Mouse (Mus musculus) embryo, embryonic 10 days (tissue): ENCODE results near the gene Cds2.
A peak's percentile ranks its signal among the peaks of the same experiment; 100 is the strongest.
"Not testable (repeated sequence)": the region's sequence is repeated elsewhere in the genome, so short reads cannot be mapped to it uniquely, and the experiment has no call there.

Experiments used
- DNase-seq: peaks from one replicate; pipeline ENCODE4 v3.0.0-alpha.2; 2015; ENCODE audit warnings: low spot score

Gene Cds2

DNA sequence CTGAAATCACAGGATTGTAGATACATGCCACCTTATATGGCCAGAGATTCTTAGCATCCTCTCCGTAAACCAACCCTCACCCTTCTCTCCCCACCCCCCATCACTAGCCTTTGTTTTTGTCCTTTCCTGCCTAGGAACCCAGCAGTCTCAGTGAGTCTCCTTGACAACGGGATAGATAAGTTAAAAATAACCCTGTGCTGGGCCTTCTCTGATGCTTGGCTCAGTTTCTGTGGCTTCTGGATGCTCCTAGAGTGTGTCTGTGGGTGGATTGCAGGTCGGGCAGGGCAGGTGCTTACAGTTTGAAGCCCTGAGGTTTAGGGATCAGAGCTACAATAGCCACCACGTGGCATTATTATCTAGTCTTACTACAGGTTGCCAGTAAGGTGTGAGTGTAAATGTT is 29.1 kb downstream of the Cds2 start:
- DNase-seq = no peak

DNA sequence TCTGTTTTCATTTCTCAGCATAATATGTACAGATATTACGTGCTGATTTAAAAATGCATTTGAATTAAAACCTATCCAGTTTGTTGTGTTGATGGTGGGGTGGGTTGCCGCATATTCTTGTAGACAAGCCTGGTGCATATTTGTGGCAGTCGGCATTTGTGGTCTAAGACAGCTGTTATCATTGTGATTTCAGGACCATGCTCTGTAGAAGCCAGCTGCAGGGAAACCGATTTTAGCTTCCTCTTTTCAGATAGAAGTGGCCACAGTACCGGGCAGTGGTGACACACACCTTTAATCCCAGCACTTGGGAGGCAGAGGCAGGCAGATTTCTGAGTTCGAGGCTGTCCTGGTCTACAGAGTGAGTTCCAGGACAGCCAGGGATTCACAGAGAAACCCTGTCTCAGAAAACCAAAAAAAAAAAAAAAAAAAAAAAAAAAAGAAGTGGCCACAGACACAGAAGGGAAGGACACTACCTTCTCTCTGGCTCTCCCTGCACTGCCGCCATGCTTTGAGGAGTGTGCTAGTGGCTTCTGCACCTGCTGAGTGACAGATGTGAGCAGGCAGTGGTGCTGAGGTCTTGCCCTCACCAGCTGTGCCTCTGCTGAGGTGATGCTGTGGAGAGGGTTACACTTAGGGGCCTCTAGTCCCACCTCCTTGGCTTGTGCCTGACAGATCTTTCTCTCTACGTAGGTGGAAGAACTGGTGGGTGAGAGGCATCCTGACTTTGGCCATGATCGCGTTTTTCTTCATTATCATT is 30.9 kb downstream of the Cds2 start:
- no peak for DNase-seq

DNA sequence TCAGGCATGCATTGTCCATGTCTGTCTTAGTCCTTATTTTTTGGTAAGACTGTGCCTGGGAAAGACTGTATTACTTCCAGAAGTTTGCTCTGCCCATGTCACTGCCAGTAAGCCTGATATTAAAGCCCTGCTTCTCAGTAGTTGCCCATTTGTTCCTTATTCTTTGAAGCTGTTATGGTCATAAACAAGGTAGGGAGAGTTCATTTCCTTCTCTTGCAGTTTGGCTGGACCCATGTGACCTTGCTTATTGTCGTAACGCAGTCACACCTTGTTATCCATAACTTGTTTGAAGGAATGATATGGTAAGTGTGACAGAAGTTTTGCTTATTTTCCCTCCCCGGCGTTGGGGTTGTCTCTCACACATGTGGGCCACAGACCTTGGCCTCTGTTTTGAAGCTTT is 35.3 kb downstream of the Cds2 start:
- DNase-seq = no peak

DNA sequence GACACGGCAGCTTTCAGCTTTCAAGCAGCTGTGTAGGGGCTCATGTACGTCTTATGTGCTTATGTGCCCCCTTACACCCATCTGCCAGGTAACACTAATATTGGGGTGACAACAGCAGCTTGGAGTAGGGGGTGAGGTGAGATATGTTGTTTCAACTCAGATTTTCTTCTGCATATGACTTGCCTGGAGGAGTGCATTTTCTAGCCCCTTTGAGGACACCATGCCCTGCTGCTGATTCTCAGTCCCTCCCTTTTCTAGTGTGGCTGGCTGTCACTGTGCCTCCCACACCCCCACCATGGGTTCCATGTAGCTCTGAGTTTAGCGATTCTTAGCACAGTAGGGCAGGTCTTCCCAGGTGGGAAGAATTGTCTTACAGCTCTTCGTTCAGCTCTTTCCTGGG is 38.5 kb downstream of the Cds2 start:
- no peak for DNase-seq

DNA sequence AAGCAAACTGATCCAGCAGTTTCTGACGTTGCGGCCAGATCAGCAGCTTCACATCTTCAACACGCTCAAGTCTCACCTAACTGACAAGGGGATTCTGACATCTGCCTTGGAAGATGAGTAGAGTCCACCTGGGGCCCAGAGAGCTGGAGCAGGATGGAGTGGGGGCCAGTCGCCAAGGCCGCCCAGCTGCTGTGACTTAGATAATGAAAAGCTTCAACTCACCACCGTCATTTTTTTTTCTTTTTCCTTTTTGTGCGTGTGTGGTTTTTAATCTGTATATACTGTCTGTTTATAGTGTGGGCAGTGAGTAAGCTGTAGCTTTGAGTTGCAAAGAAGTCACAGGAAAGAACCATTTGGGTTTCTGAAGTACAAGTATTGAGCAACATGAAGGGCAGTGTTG is 42.2 kb downstream of the Cds2 start:
- no peak for DNase-seq

DNA sequence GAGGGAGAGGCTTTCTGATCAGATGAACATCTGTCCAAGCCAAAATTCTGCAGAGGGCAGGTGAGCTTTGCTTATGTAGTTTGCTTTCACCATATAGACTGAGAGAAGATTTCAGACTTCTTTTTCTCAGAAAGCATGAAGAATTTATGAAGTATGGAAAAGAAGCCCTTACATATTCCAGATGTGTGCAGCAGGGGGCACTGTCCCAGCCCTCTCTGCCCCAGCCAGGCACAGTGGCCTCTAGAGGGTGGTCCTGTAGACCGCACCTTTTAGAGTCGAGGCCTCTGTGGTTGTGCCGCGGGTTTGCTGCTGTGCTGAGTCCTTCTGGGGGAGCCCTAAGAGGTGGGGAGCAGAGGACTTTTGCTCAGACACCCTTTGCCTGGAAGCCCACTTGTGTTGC is 43.0 kb downstream of the Cds2 start:
- DNase-seq = no peak

DNA sequence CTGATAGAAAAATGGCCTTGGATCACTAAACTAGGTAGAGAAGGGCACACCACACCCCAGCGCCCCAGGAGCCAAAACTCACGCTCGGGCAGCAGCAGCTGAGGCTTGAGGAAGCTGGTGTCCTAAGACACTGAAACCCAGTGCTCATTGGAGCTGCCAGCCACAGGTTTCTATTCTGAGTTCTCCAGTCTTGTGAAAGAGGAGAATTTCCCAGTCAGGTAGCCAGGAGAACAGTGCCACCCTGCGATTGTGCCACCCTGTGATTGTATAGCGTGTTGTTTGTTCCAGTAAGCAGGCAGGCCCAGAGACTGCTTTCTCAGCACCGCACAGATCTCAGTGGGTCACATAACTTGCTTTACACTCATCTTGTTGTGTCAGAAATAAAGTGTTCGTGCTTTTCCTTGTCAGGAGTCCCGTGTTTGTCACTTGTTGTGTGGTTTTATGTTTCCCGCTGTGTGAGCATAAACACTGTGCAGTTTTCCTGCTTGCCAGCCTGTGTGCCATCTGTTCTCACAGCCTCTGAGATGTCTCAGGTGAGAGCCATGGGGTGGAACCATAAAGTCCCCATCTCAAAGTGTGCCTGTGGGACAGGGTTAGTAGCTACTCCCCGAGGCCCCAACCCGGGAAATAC is 44.4 kb downstream of the Cds2 start:
- DNase-seq = no peak

DNA sequence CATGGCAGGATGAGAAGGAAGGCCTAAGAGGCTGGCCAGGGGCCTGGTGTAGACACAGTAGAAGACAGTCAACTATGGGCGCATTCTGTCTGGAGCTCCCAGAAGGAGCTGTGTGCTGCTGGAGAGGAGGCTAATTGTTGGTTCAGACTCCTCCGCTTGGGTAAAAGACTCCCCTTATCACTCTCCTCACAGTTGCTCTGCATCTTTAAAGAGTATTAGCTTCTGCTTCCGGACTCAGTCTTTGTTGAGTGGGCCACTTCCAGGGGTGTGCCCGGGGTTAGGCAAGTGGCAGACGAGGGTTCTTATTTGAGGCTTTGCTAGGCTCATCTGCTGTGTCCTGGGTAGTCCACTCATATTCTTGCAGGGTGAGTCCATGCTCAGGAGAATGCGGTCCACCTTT is 45.9 kb downstream of the Cds2 start:
- no peak for DNase-seq

DNA sequence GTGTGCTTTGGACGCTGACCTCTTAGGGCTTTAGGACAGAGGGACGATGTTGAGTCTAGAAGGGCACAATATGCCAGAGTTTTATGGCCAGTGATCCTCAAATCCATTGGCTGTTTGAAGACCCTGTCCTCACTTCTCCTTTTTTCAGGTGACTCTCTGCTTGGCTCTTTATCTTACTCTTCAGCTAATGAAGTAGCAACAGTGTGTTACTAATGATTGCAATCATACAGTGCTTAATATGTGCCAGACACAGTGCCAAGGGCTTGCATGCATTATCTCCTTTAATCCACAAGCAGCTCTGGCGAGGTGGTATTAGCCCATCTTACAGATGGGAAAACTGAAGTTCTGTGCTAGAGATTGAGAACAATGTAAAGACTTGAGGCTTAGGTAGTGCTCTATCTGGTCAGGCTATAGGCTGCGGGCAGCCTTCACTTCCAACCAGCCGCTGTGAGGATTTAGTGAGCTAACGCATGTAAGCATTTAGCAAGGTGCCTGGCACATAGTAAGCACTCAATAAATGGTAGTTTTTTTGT is 46.5 kb downstream of the Cds2 start:
- DNase-seq = no peak

DNA sequence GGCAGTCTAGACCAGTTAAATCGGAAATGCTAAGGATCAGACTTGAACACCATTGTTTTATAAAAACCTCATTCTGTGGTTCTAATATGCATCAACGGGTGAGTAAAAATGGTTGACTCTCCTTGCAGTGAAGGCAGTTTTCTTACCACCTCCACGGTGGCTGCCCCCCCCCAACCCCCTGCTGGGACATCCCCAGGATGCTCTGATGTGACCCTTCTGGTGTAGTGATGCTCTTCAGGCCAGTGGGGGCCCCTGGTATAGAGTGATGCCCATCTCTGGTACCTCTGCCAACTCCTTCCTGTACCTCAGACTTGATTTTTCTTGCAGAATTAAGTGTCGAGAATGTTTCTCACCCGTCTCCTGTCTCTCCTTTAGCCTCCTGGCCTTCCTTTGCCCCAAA is 49.7 kb downstream of the Cds2 start:
- no peak for DNase-seq

DNA sequence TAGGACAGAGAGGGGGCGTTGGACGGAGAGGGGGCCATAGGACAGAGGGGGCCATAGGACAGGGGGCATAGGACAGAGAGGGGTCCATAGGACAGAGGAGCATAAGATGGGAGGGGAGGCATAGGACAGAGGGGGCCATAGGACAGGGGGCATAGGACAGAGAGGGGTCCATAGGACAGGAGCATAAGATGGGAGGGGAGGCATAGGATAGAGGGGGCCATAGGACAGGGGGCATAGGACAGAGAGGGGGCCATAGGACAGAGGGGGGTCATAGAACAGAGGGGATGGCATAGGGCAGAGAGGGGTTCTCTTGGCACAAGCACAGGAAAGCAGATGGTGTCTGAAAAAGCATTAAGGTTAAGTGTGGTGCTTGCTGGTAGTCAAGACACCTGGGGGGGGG is 50.6 kb downstream of the Cds2 start:
- no peak for DNase-seq

DNA sequence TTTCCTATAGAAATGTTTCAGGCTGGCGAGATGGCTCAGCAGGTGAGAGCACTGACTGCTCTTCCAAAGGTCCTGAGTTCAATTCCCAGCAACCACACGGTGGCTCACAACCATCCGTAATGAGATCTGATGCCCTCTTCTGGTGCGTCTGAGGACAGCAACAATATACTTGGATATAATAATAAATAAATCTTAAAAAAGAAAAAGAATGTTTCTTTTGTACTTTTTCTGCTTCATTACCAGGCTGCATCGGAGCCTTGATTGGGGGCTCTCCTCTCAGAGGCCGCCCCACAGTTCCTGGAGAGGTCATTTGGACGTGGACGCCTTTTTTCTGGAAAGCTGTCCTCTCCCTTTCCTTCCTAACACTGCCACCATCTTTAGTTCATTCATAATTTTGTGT is 51.1 kb downstream of the Cds2 start:
- not testable (repeated sequence) for DNase-seq

DNA sequence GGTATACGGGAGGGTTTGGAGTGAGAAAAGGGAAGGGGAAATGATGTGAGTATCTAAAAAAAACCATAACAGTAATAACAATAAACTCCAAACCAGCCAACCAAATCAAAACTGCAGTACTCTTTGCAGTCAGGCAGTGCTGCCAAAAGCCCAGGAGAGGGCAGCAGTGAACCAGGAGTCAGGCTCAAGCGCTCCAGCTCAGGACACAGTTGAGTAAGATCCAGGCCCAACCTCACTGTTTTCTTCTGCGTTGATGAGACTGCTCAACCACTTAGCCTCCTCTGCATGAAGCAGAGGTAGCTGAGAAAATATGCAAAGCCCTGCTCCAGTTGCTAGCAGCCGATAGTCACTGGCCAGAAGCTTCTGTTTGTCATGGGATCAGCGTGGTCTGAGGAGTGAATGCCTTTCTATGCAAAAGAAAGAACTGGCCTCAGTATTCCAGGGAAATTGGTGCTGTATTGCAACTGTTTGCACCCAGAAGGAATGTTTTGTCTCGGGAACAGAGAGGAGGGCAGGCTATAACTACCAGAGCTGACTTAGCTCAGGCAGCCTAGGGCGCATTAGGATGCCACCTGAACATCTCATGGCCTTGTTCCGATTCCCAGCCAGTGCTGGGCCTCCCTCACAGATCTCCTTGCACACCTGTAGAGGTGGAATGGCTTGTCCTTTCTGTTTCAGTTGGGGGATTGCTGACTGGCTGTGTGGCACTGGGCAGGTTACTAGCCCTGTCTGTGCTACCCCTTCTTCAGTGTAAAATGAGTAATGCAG is 53.3 kb downstream of the Cds2 start:
- DNase-seq = peak; percentile 83

DNA sequence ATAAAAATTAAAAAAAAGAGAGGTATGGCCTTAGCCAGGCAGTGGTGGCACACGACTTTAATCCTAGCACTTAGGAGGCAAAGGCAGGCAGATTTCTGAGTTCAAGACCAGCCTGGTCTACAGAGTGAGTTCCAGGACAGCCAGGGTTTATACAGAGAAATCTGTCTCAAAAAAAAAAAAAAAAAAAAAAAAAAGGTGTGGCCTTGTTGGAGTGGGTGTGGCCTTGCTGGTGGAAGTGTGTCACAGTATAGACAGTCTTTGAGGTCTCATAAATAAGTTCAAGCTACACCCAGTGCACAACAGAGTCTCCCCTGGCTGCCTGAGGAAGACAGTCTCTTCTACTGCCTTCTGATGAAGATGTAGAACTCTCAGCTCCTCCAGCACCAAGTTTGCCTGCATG is 54.2 kb downstream of the Cds2 start:
- DNase-seq = no peak

DNA sequence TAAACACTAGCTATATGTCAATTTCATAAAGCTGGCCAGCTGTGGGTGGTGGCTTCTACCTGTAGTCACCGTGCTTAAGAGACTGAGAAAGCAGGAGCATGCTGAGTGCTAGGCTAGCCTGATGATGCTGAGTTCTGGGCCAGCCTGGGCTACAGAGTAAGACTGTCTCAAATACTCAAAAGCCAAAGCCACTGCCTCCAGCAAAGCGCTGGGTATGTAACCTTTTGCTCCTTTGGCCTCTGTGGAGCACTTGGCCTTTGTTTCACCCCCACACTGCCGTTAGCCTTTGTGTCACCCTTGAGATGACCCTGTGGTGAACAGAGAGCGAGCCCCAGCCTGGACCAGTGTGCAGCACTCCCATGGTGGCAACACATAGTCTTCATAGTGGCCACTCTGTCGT is 57.6 kb downstream of the Cds2 start:
- DNase-seq = no peak

DNA sequence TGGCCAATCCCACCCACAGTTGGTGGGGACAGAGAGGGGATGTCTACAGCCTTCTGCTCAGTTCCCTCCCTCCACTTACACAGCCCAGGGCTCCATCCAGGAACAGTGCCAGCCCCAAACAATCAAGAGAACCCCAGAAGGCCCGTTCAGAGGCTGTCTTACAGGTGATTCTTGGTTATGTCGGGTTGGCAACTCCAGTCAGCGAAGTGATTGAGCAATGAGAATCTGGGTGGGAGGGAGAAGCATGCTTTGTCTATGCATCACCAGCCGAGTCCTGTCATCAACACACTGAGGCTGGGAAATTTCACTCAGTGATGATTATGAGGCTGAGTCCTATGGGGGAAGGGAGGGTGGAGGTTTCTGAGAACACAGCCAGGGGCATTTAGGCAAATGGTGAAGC is 60.6 kb downstream of the Cds2 start:
- no peak for DNase-seq

DNA sequence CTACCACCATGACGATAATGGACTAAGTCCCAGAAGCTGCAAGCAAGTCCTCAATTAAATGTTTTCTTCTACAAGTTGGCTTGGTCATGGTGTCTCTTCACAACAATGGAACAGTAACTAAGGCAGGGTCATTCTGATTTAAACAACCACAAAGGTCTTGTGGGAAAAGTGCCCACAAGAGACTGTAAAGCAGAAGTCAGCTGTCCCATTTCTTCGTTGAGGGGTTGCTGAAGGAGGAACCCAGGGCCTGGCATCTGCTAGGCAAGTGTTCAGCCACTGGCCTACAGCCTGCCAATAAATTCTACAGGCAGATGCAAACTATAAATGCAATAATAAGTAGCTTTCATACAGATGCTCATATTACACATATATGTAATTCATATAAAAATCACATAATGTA is 74.3 kb downstream of the Cds2 start:
- DNase-seq = no peak

DNA sequence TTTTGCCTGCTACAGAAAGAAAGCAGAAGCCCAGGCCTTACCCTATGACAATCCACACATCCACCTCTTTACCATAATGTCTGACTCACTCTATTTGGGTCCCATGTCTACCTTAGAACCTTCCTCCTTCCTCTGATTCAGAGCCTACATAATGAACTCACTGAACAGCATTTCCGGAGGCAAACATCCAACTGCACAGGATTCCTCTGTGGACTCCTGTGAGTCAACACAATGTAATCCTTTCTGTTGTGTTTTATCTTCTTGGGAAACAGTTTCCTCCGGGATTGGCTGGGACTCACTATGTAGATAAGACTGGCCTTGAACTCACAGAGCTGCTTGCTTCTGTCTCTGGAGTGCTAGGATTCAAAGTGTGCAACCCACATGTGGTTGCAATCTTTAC is 77.4 kb downstream of the Cds2 start:
- DNase-seq = no peak

DNA sequence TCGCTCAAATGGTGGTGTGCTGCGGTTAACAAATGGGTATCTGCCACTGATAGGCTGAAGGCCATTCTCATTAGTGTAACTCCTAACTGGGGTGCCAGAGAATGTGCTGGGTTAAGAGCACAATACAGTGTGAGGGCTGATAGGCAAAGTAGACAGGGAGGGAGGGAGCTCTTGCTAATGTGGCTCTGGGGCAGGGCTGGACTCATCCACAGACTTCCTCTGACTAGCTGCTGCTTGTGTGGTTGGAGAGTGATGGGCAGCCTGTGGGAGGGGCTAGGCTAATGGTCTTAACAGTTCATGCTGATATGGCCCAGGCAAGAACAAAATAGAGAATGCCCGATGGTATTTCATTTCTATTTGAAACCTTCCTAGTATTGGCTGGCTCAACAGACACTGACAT is 78.3 kb downstream of the Cds2 start:
- DNase-seq = no peak

DNA sequence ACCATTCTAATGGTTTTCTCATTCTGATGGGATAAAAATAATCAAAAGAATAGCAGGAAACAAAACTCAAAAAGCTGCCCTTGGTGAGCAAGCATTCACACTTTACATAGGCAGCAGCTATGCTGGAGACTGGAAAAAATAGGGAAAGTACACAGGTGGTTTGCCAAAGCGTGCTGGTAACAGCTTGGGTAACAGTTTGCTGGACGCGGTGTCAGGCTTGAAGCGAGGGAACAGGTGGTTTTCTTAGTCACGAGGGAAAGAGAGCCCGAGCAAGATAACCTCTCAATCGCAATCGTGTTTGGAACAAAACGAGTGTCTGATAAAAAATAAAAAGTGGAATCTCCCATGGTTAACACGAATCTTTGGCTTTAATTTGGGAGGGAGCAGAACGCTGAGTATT is 80.9 kb downstream of the Cds2 start:
- DNase-seq = no peak
